Mouse (Mus musculus) kidney, adult 2 months (tissue): ENCODE results near the gene Msi2. TPM values are rescaled to one million over a fixed set of nuclear protein-coding genes. Genes with fewer than 3 reads are reported as not detected.

Experiments
- DNase-seq: peaks from one replicate; pipeline ENCODE4 v3.0.0; 2021
- H3K27ac ChIP-seq: fragments of 200-500 bp; 2 replicates; pipeline ENCODE4 v1.5.1; 2012; ENCODE audit warnings: low read depth, low read length, control low read depth, inconsistent platforms; ENCODE audit not compliant: insufficient read depth
- H3K27me3 ChIP-seq: fragments of 200-500 bp; replicated peaks from 2 replicates; pipeline ENCODE4 v1.6.1; 2012; ENCODE audit warnings: mild to moderate bottlenecking, moderate library complexity, low read length, inconsistent platforms; ENCODE audit not compliant: control insufficient read depth, insufficient read depth
- H3K36me3 ChIP-seq: fragments of 200-500 bp; 2 replicates; pipeline ENCODE4 v1.6.1; 2012; ENCODE audit warnings: mild to moderate bottlenecking, moderate library complexity, low read length, inconsistent platforms; ENCODE audit not compliant: control insufficient read depth, insufficient read depth
- H3K4me1 ChIP-seq: fragments of 200-500 bp; 2 replicates; pipeline ENCODE4 v1.6.1; 2011; ENCODE audit warnings: low read length; ENCODE audit not compliant: control insufficient read depth, insufficient read depth
- H3K4me3 ChIP-seq: fragments of 200-500 bp; 2 replicates; pipeline ENCODE4 v1.5.1; 2011; ENCODE audit warnings: mild to moderate bottlenecking, low read depth, low read length, control low read depth; ENCODE audit not compliant: insufficient read depth
- CTCF ChIP-seq: fragments of 200-500 bp; conservative IDR thresholded peaks from 2 replicates; pipeline ENCODE4 v1.5.1; 2011; ENCODE audit warnings: low read depth, mild to moderate bottlenecking, control low read depth, low read length, moderate library complexity, mixed read lengths; ENCODE audit not compliant: insufficient read depth, insufficient read length
- POLR2A ChIP-seq: fragments of 200-500 bp; IDR thresholded peaks from one replicate; pipeline ENCODE4 v1.6.1; 2011; ENCODE audit warnings: low read depth, low read length, control low read depth
- WGBS: fragments of 180-500 bp; shearing (Covaris S2); methylation state at CpG from one replicate; pipeline ENCODE4 v1.1.7; 2018; 5-methylcytosine and 5-hydroxymethylcytosine counted together
- polyA plus RNA-seq: library from polyadenylated mRNA; depleted of rRNA; stranded (reverse); fragments of >200 nt; gene quantifications from 2 replicates; pipeline ENCODE4 v1.2.3, GENCODE M21; 2012

Gene Msi2
- polyA plus RNA-seq, 1 experiment = 43.5 TPM

GRCm38 (mm10) chr11:88621789-88622188 lies 96.5 kb downstream of the Msi2 start:
- no peak overlapping the region for H3K4me3 ChIP-seq
- H3K4me1 ChIP-seq = peaks cover 75% of the 10 kb centered on the region
- no peaks in the 10 kb centered on the region for H3K27me3 ChIP-seq
- no peak for TF ChIP-seq CTCF
- TF ChIP-seq POLR2A = no peak
- 58% methylated on average over 4 of the region's 4 CpGs for WGBS
- no peaks in the 10 kb centered on the region for H3K36me3 ChIP-seq
- no peak for DNase-seq
- H3K27ac ChIP-seq = peak overlapping the region; percentile 46

GRCm38 (mm10) chr11:88620158-88620973 lies 97.9 kb downstream of the Msi2 start:
- WGBS = 12% methylated on average over 15 of the region's 15 CpGs
- TF ChIP-seq POLR2A (no peak), CTCF (0 out of 2 replicates have a peak, but pooled peaks have one; percentile 24)
- peak; percentile 80 for DNase-seq
- H3K4me1 ChIP-seq = peaks cover 69% of the 10 kb centered on the region
- no peaks in the 10 kb centered on the region for H3K27me3 ChIP-seq
- H3K4me3 ChIP-seq = no peak overlapping the region
- no peaks in the 10 kb centered on the region for H3K36me3 ChIP-seq
- H3K27ac ChIP-seq = peak overlapping the region; percentile 79

- H3K4me1 ChIP-seq = peaks cover 66% of the 10 kb centered on the region
- 35% methylated on average over 9 of the region's 9 CpGs for WGBS
Observed at GRCm38 (mm10) chr11:88619468-88620157, 98.7 kb downstream of the Msi2 start.

DNA sequence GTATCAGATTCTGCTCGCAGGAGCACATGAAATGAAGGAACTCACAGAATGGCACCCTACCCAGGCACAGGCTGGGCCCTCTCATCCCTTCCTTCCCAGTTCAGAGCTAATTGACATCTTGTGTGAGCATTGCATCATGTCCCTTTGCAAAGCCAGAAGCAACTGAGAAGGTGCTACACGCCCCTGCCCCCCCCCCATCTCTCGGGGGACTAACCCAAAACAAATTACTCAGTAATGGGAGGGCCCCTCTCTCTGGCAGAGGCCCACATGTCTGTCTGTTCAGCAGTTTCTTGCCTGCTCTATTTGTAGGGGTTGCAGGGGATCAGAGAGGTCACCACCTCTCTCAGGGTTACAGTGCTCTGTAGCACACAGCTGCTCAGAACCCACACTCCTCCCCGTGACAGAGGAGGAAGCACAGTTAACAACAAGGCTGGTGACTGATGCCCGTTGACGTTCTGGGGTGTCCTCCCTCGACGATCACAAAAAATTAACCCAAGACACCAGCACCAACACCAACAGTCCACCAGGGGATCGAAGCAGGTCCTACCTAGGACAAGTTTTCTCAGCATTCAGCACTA lies 99.5 kb downstream of the Msi2 start:
- no peak overlapping the region for H3K4me3 ChIP-seq
- 13% methylated on average over 9 of the region's 9 CpGs for WGBS
- H3K36me3 ChIP-seq = no peaks in the 10 kb centered on the region
- DNase-seq = peak; percentile 74
- peak overlapping the region; percentile 76 for H3K27ac ChIP-seq
- TF ChIP-seq CTCF = no peak; the same call in 1 of the 2 replicates
- no peak for TF ChIP-seq POLR2A
- H3K27me3 ChIP-seq = no peaks in the 10 kb centered on the region
- H3K4me1 ChIP-seq = peaks cover 69% of the 10 kb centered on the region

More at GRCm38 (mm10) chr11:88619468-88620157, 98.7 kb downstream of the Msi2 start:
- Histone ChIP-seq H3K27me3 (no peaks in the 10 kb centered on the region), H3K36me3 (no peaks in the 10 kb centered on the region), H3K27ac (peak overlapping the region; percentile 79), H3K4me3 (no peak overlapping the region)
- peak; percentile 69 for DNase-seq
- TF ChIP-seq CTCF (no peak), POLR2A (no peak)

DNA sequence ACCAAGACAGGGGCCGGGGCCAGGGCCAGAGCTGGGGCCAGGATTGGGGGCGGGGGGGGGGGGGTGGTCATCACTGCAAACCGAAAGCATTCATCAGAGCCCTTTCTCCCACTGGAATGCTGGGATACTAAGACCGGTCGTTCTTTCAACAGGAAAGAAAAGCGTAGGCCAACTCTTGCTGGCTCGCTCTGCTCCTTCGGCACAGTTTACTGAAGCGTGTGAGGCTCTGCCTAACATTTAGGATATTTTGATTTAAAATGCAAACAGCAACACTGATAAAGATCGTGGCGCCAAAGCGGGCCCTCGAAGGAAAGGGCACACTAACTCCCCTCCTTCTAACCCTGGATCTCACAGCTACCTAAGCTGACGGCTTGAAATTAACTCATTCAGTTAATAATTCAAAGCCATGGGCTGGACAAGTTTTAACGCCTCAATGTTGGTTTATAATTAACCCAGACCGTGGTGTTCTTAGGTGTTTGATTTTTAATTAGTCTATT lies 100.3 kb downstream of the Msi2 start:
- H3K36me3 ChIP-seq = no peaks in the 10 kb centered on the region
- TF ChIP-seq CTCF (no peak), POLR2A (no peak)
- H3K4me1 ChIP-seq = peaks cover 69% of the 10 kb centered on the region
- peak overlapping the region; percentile 5; the same call in 1 of the 2 replicates for H3K27ac ChIP-seq
- H3K27me3 ChIP-seq = no peaks in the 10 kb centered on the region
- H3K4me3 ChIP-seq = no peak overlapping the region
- WGBS = 26% methylated on average over 16 of the region's 16 CpGs
- peak; percentile 91 for DNase-seq

DNA sequence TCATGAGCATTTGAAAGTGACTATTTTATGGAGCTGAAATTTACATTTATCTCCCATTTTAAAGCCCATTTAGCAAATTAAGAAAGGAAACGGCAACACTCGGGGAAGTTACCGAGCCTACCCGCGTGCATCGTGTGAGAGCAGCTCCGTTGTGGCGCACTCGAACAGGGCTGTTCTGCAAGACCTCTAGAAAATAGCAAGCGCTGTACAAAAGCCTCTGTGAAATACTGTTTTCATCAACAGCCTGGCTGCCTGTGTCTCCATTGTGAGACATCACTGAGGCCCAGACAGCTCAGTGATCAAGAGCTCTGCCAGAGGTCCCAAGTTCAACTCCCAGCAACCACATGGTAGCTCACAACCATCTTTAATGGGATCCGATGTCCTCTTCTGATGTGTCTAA lies 100.9 kb downstream of the Msi2 start:
- Histone ChIP-seq H3K4me1 (peaks cover 72% of the 10 kb centered on the region), H3K27ac (peak overlapping the region; percentile 5; the same call in 1 of the 2 replicates)

More for the DNA sequence above, 100.9 kb downstream of the Msi2 start:
- 43% methylated on average over 11 of the region's 11 CpGs for WGBS
- no peaks in the 10 kb centered on the region for H3K36me3 ChIP-seq
- no peak for TF ChIP-seq POLR2A
- no peak for TF ChIP-seq CTCF
- DNase-seq = peak; percentile 49
- no peak overlapping the region for H3K4me3 ChIP-seq
- H3K27me3 ChIP-seq = no peaks in the 10 kb centered on the region
